Mouse (Mus musculus): ENCODE measurements around the gene B4galnt1.
A peak's percentile ranks its signal among the peaks of the same experiment; 100 is the strongest.

Gene B4galnt1

DNA sequence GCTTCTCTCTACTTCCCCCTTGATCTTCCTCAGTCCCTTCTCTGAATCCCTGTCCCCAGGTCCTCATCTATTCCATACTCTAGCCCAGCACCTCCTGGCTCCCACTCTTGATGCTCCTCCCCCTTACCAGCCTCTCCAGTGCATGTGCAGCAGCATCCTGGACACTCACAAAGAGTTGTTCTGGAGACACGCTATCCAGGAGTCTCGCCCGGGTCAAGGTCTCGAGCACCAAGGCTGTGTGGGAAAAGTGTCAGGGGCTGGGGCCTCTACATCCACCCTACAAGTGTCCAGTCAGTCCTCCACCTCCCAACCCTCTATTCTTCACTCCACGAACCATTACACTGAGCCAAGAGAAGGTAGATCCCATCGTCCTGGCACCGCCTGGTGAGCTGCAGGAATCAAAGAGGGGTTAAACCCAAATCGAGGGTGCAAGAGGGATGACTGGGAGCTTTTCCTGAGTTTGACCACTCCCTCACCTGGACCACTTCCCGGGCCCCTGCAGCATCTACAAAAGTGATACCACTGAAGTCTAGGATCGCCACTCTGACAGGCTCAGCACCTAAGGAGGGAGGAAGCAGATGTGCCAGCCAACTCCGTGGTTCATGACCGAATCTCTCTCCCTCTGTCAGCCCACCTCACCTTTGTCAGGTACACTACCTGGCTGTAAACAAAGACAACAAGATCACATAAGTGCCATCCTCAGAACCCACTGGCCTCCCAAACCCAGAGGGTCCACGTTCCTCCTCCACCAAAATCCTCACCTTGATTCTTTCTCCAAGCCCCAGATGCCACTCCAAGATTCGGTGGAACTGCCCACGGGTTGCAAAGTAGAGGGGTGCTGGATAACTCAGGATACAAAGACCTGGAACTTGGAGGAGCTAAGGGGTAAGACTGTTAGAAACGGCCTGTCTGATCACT, 8.4 kb downstream of the B4galnt1 start:
- DNase-seq, result no peak

DNA sequence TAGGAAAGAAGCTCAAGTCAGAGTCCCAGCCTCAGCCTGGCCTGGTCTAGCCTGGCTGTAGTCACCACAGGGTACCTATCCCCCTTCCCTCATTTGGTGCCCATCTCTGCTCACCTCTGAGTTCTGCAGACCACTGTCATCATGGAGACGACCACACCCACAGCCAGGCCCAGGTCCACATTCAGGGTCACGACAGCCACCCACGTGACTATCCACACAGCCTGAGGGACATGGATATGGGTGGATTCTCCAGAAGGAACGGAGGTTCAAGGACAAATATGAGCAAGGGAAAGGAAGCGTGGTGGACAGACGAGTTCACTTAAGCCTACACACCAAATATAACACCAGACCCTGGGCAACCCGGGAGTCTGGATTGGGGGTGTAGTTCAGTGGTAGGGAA, 9.1 kb downstream of the B4galnt1 start:
- DNase-seq, result no peak

DNA sequence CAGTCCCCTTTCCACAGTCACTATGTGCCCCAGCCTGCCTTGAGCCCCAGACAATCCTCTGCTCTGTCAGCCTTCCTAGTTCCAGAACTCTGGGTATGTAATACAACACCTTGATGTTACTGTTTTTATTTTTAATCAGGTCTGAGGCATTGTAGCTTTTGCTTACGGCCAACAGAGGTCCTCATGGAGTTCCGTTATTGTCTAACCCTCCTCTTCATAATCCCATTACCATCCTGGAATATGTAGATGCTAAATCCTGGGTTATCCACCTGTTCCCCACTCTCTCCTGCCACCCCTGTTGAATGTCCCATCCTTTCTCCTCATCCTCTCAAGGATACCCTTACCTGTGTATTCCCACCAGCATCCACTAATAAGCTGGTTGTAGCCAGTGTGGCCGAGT, 11.2 kb downstream of the B4galnt1 start:
- DNase-seq, result no peak

DNA sequence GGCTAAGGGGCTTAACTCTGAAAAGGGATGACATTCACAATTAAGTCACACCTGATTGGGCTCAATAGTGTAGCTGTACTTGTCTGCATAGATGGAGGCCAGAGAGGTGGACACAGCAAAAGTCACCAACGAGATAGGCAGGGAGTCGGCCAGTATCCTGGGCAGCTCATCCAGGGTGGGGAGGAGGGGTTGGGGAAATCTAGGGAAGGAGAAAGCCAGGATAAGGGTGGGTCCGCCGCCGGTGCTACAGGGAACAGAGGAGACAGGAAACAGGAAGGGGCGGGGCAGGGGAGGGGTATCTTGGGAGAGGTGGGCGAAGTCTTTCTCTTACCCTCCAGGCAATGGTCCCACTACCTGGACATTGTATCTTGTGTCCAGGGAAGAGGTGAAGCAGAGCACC, 11.7 kb downstream of the B4galnt1 start:
- no peak for DNase-seq

DNA sequence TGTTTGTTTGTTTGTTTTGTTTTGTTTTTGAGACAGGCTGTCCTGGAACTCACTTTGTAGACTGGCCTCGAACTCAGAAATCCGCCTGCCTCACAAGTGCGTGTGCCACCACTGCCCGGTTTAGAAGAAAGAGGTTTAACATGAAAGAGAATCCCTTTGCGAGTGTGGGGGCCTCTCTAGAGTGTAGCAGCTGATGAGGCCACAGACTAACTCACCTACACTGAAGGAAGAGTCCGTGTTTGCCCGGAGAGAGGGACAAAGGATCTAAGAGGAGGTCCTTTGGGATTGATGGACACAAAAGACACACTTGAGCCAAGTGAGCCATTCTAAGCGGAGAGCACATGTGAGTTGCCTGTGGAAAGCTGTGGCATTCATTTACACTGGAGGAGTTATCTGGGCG, 12.2 kb downstream of the B4galnt1 start:
- DNase-seq, result no peak

DNA sequence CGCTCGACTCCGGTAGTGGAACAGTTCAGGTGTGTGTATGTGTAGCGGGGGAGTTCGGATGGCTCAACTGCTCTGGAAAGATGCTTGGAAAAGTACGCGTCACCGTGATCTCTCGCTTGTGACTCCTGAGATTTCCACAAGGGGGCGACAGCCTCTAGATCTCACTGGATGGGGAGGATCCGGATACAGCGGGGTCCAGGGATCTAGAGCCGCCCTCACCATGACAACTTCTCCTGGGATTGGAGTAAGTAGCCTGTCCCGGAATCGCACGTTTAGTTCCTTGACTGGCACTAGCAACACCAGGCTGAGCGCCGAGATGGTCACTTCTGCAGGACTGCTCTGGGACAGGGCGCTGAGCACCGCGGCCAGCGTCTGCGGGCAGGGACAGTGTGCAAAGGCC, 12.7 kb downstream of the B4galnt1 start:
- peak; percentile 74 for DNase-seq

DNA sequence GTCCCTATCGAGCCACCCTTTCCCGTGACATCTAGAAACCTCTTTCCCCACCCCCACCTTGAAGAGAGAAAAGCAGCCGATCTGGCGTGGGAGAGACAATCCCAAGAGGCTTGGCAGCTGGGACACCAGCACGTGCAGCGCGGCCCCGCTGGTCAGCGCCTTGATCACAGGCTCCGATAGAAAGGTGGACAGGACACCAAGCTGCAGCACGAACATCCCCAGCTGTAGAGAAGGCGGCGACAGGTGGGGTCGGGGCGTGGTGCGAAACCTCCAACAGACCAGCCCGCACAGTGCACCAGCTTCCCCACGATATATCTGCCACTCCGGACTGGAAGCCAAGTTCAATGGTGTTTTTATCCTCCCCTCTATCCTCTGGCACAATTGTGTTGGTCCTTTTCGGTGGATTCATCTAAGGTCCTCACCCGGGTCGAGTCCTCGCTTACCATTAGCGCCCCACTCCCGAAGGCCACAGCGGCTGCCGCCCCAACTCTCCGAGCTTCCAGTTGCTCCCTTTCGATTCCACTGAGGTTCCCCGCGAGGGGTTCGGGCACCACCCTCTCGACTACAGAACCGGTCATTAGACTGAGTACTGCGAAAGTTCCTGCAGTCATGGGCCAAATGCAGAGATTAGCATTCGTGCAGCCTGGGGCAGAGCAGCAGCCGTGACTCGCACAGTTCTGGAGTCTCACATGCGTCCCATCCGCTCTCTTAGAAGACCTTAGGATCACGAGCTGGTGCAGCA, 13.4 kb downstream of the B4galnt1 start:
- no peak for DNase-seq

DNA sequence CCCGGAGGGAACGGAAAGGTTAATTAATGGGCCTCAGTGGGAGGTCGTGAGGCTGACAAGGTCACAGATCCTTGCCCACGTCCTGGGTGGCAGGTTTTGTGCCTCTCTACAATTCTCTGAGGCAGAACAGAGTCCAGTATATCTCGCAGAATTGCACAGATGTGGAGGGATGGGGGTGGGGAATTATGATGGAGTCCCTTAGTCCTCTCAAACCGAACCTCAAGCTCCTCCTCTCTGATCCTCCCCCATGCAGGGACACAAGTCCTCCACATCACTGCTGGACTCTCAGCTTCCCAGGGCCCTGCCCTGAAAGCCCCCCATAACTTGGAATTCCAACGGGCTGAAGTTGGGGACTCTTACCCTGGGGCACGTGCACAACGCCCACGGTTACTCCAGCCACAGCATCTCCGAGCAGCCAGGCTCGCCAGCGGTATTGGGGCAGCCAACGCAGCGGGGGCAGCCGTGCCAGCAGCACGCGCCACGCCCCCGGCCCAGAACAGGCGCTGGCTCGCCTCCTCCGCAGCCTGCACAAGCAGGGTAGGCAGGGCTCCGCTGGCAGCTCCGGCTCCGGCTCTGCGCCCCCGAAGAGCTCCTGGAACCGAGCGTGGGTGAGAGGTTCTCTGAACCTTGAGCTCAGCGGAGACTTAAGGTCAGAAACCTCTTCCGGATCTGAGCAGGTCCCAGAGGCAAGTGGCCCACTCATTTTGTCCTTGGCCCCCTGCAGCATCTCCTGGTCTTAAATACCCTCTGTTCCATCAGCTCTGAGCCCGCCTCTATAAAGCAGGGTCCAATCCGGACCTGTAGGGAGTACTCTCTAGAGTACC, 15.1 kb downstream of the B4galnt1 start, which contains the start of gene Slc26a10:
TSS of gene Slc26a10 (minus strand) at position 775 of the 824 bp plus-strand sequence.
- no peak for DNase-seq

DNA sequence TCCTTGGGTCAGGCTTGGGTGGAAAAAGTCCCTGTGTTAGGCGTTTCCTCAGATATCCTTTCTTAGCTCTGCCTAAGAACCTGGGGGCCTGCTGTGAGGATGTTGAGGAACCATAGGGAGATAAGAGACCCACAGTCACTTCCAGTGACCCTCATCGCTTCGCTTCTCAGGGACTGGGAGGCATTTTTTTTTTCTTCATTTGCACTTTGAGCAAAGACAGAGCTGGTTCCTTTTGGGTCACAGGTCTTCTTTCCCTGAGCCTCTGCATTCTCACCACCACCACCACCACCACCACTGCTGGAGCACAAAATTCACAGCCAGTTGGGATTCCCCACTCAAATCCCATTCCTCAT, 15.6 kb downstream of the B4galnt1 start:
- no peak for DNase-seq

DNA sequence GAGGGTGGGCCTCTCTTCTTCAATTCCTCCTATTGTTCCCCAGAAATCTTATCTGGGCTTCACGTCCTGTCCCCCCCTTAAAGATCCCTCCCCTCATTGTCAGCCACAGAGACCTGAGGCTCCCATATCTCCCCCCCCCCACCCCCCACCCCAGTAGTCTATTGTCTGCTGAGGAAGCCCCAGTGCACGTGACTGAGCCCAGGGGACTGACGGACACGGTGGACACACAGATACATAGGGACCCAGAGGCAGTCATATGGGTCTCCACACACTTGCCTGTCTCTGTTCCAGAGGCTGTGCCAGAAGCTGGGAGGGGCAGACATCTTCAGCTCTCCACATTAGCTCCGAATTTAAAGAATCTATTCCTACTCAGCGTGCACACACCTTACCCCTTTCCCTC, 16.5 kb downstream of the B4galnt1 start:
- no peak for DNase-seq

DNA sequence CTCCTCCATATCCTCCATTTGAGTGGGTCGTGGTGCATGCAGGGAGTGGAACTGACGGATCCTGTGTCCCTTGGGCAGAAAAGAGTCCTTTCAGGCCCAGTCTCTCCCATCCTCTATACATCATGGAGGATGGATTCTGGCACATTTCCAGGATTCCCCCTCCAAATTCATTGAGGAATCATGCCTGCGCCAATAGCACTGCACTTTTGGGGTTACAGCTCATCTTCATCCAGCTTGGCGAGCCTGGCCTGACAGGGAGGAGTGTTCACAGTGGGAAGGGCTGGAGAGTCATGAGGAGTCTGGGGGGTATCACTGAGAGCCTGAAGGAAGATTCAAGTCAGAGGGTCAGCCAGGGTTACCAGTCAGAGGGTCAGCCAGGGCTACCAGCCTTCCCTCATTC, 17.6 kb downstream of the B4galnt1 start:
- no peak for DNase-seq

DNA sequence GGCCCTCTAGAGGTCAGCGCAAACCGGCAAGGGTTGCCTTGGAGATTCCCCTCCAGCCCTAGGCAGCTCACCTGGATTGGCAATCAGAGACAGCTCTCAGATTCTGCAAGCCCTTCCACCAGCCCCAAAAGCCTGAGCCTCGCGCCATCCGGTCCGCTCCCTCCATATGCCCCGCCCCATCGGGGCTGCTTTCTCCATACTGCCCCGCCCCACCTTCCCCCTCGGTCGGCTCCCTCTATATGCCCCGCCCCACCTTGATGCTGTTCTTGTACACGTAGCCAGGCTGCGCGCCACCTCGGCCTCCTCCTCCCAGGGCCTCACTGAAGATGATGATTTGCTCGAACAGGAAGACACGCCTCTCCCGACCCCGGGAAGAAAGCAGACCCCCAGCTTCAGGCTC, 18.7 kb downstream of the B4galnt1 start:
- no peak for DNase-seq

DNA sequence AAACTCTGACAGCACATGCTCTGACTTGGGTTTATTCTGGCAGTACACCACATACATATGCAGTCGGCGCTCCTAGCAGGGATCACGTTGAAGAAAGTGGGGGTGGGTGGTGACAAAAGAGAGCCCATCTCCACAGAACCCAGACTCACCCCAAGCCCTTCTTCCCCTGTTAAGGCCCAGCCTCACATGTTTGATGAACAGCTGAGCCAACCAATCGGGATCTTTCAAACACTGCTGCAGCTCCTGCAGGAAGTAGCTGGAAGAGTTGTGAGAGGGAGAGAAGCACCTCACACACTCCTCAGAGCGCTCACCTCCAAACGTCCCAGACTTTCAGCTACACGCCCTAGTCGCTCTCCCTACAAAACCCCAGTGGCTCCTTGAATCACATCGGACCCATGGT, 20.1 kb downstream of the B4galnt1 start:
- DNase-seq, result no peak

DNA sequence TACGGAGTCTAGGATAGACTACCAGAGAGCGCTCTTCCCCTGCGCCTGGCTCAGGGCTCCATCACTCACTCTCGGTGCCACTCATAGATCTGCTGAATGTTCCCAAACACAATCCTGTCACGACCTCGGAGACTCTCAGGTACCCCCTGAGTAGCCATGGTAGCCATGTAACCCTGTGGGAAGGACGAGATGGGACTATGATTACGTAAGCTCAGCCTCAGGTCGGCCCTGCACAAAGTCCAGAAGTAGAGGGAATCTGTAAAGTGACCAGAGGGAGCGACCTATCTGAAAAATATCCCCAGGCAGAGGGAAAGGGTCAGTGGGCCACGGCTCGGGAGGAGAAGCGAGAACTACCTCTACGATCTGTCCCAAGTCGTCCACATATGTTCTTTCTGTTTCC, 20.5 kb downstream of the B4galnt1 start:
- peak; percentile 48 for DNase-seq

DNA sequence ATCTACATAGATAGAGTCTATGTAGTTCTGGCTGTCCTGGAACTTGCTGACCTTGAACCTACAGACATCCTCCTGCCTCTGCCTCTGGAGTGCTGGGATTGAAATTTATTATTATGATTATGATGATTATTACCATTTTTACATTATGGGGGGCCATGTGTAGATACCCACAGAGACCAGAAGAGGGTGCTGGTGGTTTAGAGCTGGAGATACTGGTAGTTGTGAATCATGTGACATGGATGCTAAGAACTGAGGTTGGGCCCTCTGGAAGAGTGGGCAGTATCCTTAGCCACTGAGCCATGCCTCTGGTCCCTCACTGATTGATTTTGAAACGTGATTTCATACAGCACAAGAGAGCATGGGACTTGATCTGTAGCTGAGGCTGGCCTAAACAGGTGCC, 21.4 kb downstream of the B4galnt1 start:
- DNase-seq, result no peak

DNA sequence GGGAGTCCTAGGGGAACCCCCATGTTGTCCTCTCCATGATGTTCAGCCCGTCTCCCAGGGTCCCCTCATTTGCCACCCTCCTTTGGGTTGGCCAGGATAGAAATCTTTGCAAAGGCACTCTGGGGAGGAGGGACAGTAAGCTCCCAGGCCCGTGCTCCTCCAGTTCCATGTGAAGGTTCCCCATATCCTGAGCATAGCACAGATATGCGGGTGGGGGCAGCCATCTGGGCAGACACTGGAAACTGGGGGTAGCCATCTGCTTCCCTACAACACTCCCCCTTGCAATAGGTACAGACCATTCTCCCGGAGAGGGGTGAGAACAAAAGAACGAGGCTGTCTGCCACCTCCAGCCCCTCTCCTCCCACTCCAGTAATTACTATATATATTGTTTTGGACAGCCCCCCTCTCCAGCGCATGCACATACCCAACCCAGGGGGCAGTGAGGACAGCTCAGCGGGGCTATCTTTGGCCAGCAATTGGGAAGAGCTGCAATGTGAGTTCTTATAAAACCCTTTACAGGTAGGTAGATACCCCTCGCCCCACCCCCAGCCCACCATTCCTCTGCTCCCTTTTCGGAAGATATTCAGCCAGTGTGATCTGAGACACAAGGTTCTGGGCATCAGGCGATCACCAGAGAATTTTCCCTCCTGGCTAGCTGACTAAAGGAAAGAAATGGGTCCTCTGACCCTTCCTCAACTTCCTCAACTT, 22.5 kb downstream of the B4galnt1 start:
- no peak for DNase-seq

DNA sequence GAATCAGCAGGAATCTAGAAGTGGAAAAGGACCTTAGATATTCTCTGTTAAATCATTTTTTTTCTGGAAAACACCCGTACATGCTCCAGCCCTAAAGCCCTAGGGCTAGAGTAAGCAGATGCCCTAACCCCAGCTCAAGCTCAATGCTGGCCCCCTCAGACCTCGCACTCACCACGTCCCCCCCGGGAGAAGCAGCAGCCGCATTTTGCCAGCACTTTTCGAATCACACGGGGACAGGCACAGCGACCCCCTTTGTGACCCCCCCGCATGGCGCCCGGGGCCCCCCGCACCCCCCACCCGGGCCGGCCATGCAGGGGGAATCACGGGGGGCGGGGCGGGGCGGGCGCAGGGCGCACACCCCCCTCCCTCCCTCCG, 23.0 kb downstream of the B4galnt1 start:
- no peak for DNase-seq

DNA sequence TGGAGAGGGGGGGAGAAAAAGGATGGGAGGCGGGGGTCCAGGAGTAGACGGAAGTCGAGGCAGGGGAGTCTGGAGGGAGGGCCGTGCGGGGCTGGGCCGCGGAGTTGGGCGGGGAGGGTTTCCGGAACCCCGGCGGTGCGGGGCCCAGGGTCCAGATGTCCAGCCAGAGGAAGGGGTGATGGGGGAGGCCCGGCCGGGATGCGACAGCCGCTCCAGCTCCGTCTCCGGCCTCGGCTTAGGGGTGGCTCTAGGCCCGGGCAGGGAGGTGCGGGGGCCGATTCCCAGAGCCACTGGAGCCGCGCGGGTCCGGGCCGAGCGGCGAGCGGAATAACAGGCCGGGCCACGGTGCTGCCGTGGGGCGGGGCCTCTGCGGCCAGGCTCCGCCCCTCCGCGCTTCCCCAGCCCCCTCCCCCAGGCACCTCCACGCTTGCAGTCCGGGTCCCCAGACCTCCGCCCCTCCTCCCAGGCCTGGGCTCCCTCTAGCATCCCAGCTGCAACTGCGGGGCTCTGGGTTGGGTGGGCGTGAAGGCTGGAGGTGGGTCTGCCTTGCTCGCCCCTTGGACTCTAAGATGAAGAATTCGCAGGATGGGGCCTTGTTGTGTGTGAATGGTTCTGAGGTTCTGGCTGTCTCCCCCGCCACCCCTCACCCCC, 23.6 kb downstream of the B4galnt1 start:
- DNase-seq, result no peak

DNA sequence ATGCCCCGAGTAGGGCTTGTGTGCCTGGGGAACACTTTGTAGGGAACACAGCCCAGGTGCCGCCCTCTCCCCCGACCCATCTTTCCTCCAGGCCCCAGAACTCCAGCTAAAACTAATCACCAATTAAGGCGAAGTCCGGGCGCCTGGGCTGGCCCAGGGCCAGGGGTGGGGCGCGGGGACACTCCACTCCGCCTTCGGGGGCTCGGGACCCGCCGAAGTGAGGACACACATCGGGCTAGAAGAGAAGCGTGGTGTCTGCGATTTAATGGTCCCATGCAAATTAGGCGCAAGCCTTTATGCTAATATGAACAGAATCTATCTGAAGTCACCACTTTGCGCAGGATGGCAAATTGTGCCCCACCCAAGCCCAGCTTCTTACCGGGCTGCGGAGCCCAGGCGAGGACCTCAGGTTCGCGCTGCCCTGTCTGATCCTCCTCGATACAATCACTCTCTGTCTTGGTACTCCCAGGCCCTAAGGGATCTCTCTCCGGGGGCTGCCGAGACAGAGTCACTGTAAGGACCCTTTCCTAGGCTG, 24.2 kb downstream of the B4galnt1 start:
- no peak for DNase-seq

DNA sequence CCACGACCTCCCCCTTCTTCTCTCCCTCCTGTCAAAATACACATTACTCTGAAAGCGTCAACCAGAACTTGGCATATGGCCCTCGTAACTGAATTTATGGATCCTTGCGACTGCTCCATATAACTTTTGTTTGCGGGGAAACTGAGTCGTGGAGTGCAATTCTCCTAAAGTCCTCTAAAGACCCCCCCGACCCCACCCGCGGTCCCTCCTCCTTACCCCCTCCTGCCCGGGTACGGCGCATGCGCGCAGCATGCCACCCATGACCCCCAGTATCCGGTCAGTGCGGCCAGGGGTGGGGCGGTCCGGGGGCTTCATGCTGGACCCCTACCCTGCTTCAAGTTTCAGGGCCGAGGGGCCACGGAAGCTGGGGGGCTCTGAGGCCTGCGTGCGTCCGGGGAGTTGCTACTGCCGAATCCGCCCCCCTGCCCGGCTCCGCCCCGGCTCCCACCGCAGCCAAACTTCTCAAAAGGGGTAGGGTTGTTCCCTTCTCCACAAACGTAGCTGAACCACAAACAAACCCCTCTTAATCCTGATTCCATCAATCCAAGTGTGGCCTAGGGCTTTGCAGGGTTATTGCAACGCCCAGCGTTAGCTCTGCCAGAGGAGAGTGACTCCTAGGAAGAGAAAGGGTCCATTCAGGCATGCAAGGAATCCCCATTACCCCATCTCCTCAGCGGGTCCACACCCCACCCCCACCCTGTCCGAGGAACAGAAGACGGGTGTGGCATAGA, 24.8 kb downstream of the B4galnt1 start, which contains the start of gene Arhgef25:
TSS of gene Arhgef25 (minus strand) at position 433 of the 731 bp plus-strand sequence.
- DNase-seq, result no peak

Data from kidney, adult 9 months (tissue).